In genomic region chr5:45099082-45099481, GRCm38 (mm10) we compare ENCODE assay signal across 20 mouse cellular contexts.
"Had no signal": no experiment of that assay in that cellular context is flagged by ENCODE, and none has a peak within 500 bp of the region (broad histone marks: within the 10 kb centered on the region; RNA-seq: fewer than 3 reads in every experiment).

No protein-coding gene starts in this region.

- H3K9ac ChIP-seq: liver, embryonic 13.5 days; liver, embryonic 15.5 days; liver, postnatal 0 days; lung, embryonic 14.5 days; midbrain, embryonic 13.5 days; neural tube, embryonic 13.5 days; neural tube, embryonic 15.5 days had no signal

- H3K27me3 ChIP-seq: liver, embryonic 13.5 days; liver, embryonic 15.5 days; midbrain, embryonic 13.5 days; neural tube, embryonic 13.5 days; neural tube, embryonic 15.5 days had no signal

- H3K36me3 ChIP-seq: liver, embryonic 13.5 days; liver, embryonic 15.5 days; midbrain, embryonic 10.5 days; midbrain, embryonic 13.5 days; neural tube, embryonic 13.5 days; neural tube, embryonic 15.5 days had no signal

- ATAC-seq: liver, postnatal 0 days; midbrain, embryonic 13.5 days; midbrain, embryonic 16.5 days had no signal

- H3K4me1 ChIP-seq: liver, embryonic 13.5 days; liver, embryonic 15.5 days had no signal

- H3K4me3 ChIP-seq: liver, embryonic 13.5 days; liver, embryonic 15.5 days; midbrain, embryonic 10.5 days; midbrain, embryonic 13.5 days; myocyte; neural tube, embryonic 13.5 days; neural tube, embryonic 15.5 days had no signal

- H3K9me3 ChIP-seq: liver, embryonic 13.5 days; liver, embryonic 15.5 days; midbrain, embryonic 10.5 days; midbrain, embryonic 13.5 days; neural tube, embryonic 13.5 days; neural tube, embryonic 15.5 days had no signal

- H3K27ac ChIP-seq: liver, embryonic 13.5 days; liver, embryonic 15.5 days; macrophage; midbrain, embryonic 10.5 days; midbrain, embryonic 13.5 days; neural tube, embryonic 13.5 days; neural tube, embryonic 15.5 days had no signal

- DNase-seq: liver, embryonic 13.5 days; liver, postnatal 0 days; lung, embryonic 14.5 days; retina, postnatal 1 day; right cerebral cortex, adult 18-20 months; right cerebral cortex, postnatal 25 days; right cerebral cortex, postnatal 4 days; spleen, adult 18-20 months; thymus, adult 18-20 months; thymus, postnatal 14 days; thymus, postnatal 36 days had no signal

- H3K4me2 ChIP-seq: liver, embryonic 11.5 days; liver, embryonic 13.5 days; liver, embryonic 15.5 days; lung, embryonic 14.5 days; midbrain, embryonic 13.5 days; neural tube, embryonic 13.5 days; neural tube, embryonic 15.5 days had no signal
